Mouse (Mus musculus): ENCODE data around the gene Htra3.

GRCm38 (mm10) chr5:35680958-35681357, 1.4 kb upstream of the Htra3 start:
- TF ChIP-seq CTCF (conservative IDR thresholded peaks at IDR 0.05; ENCODE audit: insufficient read depth, insufficient read length, low read depth, low read length) (peak; percentile 71), POLR2A (IDR thresholded peaks at IDR 0.05; ENCODE audit: low read depth, low read length) (no peak)
